Comparison of ENCODE assay signal across 17 mouse cellular contexts in the genomic region with DNA sequence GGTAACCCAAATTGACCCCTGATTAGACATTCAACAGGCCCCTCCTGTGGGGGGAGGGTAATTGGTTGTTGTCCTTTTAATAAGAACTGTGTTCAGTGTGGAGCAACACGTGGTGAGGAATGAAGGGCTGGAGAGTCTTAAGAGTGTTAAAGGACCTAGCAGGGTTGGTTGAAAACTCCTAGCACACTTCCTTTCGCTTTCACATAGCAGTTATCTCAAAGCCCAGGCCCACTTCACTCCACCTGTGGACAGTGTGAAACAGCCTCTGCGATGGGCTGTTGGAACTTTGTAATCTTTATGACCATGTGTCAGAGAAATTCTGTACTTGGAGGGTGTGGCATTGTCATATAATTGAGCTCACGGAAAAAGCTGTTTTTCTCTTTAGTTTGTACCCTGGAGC.
DNase-seq lines count a peak whose midpoint lies in the region; ATAC-seq and TF ChIP-seq lines count a peak whose summit lies in the region.
"Had no signal": no experiment of that assay in that cellular context is flagged by ENCODE, and none has a peak within 500 bp of the region (broad histone marks: within the 10 kb centered on the region; RNA-seq: fewer than 3 reads in every experiment).

No protein-coding gene starts in this region.

- no peak overlapping the region for H3K4me3 ChIP-seq in stomach, embryonic 15.5 days (replicated peaks)
- H3K4me3 ChIP-seq in stomach, postnatal 0 days (ENCODE audit: low read depth, low read length), result no peak overlapping the region
- H3K4me3 ChIP-seq in intestine, embryonic 16.5 days (ENCODE audit: low read length), result no peak overlapping the region
- H3K4me3 ChIP-seq in liver, postnatal 0 days (ENCODE audit: low read depth, low read length), result no peak overlapping the region
- no peak overlapping the region for H3K4me3 ChIP-seq in neural tube, embryonic 15.5 days (replicated peaks)
- H3K4me3 ChIP-seq: hindbrain, embryonic 10.5 days; midbrain, embryonic 10.5 days had no signal

- H3K4me2 ChIP-seq in stomach, embryonic 15.5 days, result no peak overlapping the region
- H3K4me2 ChIP-seq in stomach, postnatal 0 days (replicated peaks; ENCODE audit: low read depth), result no peak overlapping the region
- 0 out of 2 replicates have a peak overlapping the region, but pooled peaks have one; percentile 30 for H3K4me2 ChIP-seq in intestine, embryonic 16.5 days (ENCODE audit: low read depth, low read length)
- peak overlapping the region; percentile 47 for H3K4me2 ChIP-seq in liver, postnatal 0 days (ENCODE audit: low read depth, low read length)
- no peak overlapping the region for H3K4me2 ChIP-seq in neural tube, embryonic 15.5 days
- H3K4me2 ChIP-seq: heart, embryonic 11.5 days had no signal

- H3K9ac ChIP-seq in stomach, embryonic 15.5 days, result no peak overlapping the region
- H3K9ac ChIP-seq in stomach, postnatal 0 days (ENCODE audit: low read length), result no peak overlapping the region
- no peak overlapping the region for H3K9ac ChIP-seq in intestine, embryonic 16.5 days (ENCODE audit: low read depth, low read length)
- H3K9ac ChIP-seq in liver, postnatal 0 days (replicated peaks), result no peak overlapping the region
- no peak overlapping the region for H3K9ac ChIP-seq in neural tube, embryonic 15.5 days (replicated peaks)

- H3K27ac ChIP-seq in stomach, embryonic 15.5 days, result no peak overlapping the region
- no peak overlapping the region for H3K27ac ChIP-seq in stomach, postnatal 0 days (replicated peaks)
- H3K27ac ChIP-seq in intestine, embryonic 16.5 days (ENCODE audit: low read length), result no peak overlapping the region
- peak overlapping the region; percentile 69 for H3K27ac ChIP-seq in liver, postnatal 0 days (ENCODE audit: low read depth)
- no peak overlapping the region for H3K27ac ChIP-seq in neural tube, embryonic 15.5 days (replicated peaks)
- H3K27ac ChIP-seq: hindbrain, embryonic 10.5 days; midbrain, embryonic 10.5 days had no signal

- H3K9me3 ChIP-seq in stomach, embryonic 15.5 days, result no peaks in the 10 kb centered on the region
- no peaks in the 10 kb centered on the region for H3K9me3 ChIP-seq in stomach, postnatal 0 days (ENCODE audit: control insufficient read depth, low read length)
- no peaks in the 10 kb centered on the region for H3K9me3 ChIP-seq in intestine, embryonic 16.5 days (ENCODE audit: control insufficient read depth, low read length)
- H3K9me3 ChIP-seq in liver, postnatal 0 days (ENCODE audit: low read length), result no peaks in the 10 kb centered on the region
- H3K9me3 ChIP-seq in neural tube, embryonic 15.5 days (replicated peaks), result no peaks in the 10 kb centered on the region
- H3K9me3 ChIP-seq: hindbrain, embryonic 10.5 days; midbrain, embryonic 10.5 days had no signal

- no peak for DNase-seq in stomach, postnatal 0 days (ENCODE audit: low spot score)
- DNase-seq in liver, postnatal 0 days, result peak; percentile 50
- DNase-seq in gastrocnemius, postnatal 25 days, result no peak
- no peak for DNase-seq in testis, postnatal 10 days (ENCODE audit: low spot score)
- DNase-seq in thymus, postnatal 36 days, result no peak
- DNase-seq: adrenal gland, postnatal 36 days; cerebellum, adult 18-20 months; gastrocnemius, postnatal 14 days; kidney, adult 11 months; kidney, postnatal 25 days; thymus, adult 18-20 months had no signal

- ATAC-seq in stomach, embryonic 15.5 days (ENCODE audit: insufficient read depth, low FRiP score, low read depth), result peak; percentile 85
- no peak for ATAC-seq in stomach, postnatal 0 days (ENCODE audit: low FRiP score, low TSS enrichment)
- ATAC-seq in intestine, embryonic 16.5 days, result peak; percentile 98
- peak; percentile 98 for ATAC-seq in liver, postnatal 0 days
- ATAC-seq in neural tube, embryonic 15.5 days (ENCODE audit: low FRiP score), result no peak

- TF ChIP-seq CTCF in stomach, postnatal 0 days (IDR thresholded peaks at IDR 0.05; ENCODE audit: low read depth), result no peak
- TF ChIP-seq CTCF in liver, postnatal 0 days (IDR thresholded peaks at IDR 0.05; ENCODE audit: low read depth), result no peak

- TF ChIP-seq EP300 in stomach, postnatal 0 days (optimal IDR thresholded peaks at IDR 0.05), result no peak
- TF ChIP-seq EP300 in liver, postnatal 0 days (IDR thresholded peaks at IDR 0.05; ENCODE audit: low read depth), result peak; percentile 95

- no peaks in the 10 kb centered on the region for H3K27me3 ChIP-seq in stomach, embryonic 15.5 days (replicated peaks)
- H3K27me3 ChIP-seq in stomach, postnatal 0 days (ENCODE audit: control insufficient read depth, insufficient read depth, low read length), result no peaks in the 10 kb centered on the region
- H3K27me3 ChIP-seq in intestine, embryonic 16.5 days (replicated peaks; ENCODE audit: control insufficient read depth, insufficient read depth, low read length), result no peaks in the 10 kb centered on the region
- no peaks in the 10 kb centered on the region for H3K27me3 ChIP-seq in liver, postnatal 0 days (ENCODE audit: insufficient read depth, low read length)
- no peaks in the 10 kb centered on the region for H3K27me3 ChIP-seq in neural tube, embryonic 15.5 days (replicated peaks)

- no peaks in the 10 kb centered on the region for H3K36me3 ChIP-seq in stomach, embryonic 15.5 days
- no peaks in the 10 kb centered on the region for H3K36me3 ChIP-seq in stomach, postnatal 0 days (ENCODE audit: control insufficient read depth, insufficient read depth, low read length)
- H3K36me3 ChIP-seq in intestine, embryonic 16.5 days (ENCODE audit: control insufficient read depth, insufficient read depth, low read length), result no peaks in the 10 kb centered on the region
- no peaks in the 10 kb centered on the region for H3K36me3 ChIP-seq in liver, postnatal 0 days (replicated peaks; ENCODE audit: insufficient read depth, low read length)
- no peaks in the 10 kb centered on the region for H3K36me3 ChIP-seq in neural tube, embryonic 15.5 days
- H3K36me3 ChIP-seq: hindbrain, embryonic 10.5 days; midbrain, embryonic 10.5 days had no signal

- WGBS in stomach, embryonic 15.5 days, result 56% methylated on average over 4 of the region's 4 CpGs
- 53% methylated on average over 4 of the region's 4 CpGs for WGBS in stomach, postnatal 0 days
- 41% methylated on average over 4 of the region's 4 CpGs for WGBS in intestine, embryonic 16.5 days
- WGBS in liver, postnatal 0 days (ENCODE audit: insufficient replicate concordance), result 38% methylated on average over 4 of the region's 4 CpGs
- 67% methylated on average over 4 of the region's 4 CpGs for WGBS in neural tube, embryonic 15.5 days

- H3K4me1 ChIP-seq in stomach, embryonic 15.5 days, result no peaks in the 10 kb centered on the region
- H3K4me1 ChIP-seq in stomach, postnatal 0 days (replicated peaks; ENCODE audit: control insufficient read depth, insufficient read depth), result no peaks in the 10 kb centered on the region
- no peaks in the 10 kb centered on the region for H3K4me1 ChIP-seq in intestine, embryonic 16.5 days (ENCODE audit: control insufficient read depth, insufficient read depth, low read length)
- peaks cover 3% of the 10 kb centered on the region for H3K4me1 ChIP-seq in liver, postnatal 0 days (ENCODE audit: insufficient read depth)
- no peaks in the 10 kb centered on the region for H3K4me1 ChIP-seq in neural tube, embryonic 15.5 days

Comparison
In these comparisons a context has a peak if more than half of its experiments do, and no peak if none do; other contexts are left out.
1. ATAC-seq: peak in stomach, embryonic 15.5 days (single experiment), intestine, embryonic 16.5 days (single experiment) and liver, postnatal 0 days (single experiment); none in stomach, postnatal 0 days (single experiment) and neural tube, embryonic 15.5 days (single experiment).
2. H3K4me2 ChIP-seq: peak in intestine, embryonic 16.5 days (single experiment) and liver, postnatal 0 days (single experiment); none in stomach, embryonic 15.5 days (single experiment), stomach, postnatal 0 days (single experiment) and neural tube, embryonic 15.5 days (single experiment).